Mouse (Mus musculus) spleen, adult 2 months (tissue): ENCODE results near the gene Atl3. TPM values are rescaled to one million over a fixed set of nuclear protein-coding genes. Genes with fewer than 3 reads are reported as not detected.

Experiments used
- DNase-seq, 2 experiments: peaks; one replicate each; pipeline versions ENCODE4 v3.0.0 to v3.0.0-alpha.2; 2012 to 2021; ENCODE audit warnings: low spot score in 2 of 2, low read depth in 1 of 2
- H3K27ac ChIP-seq: fragments of 200-500 bp; 2 replicates; pipeline ENCODE4 v1.5.1; 2012; ENCODE audit warnings: low read length, inconsistent platforms; ENCODE audit not compliant: insufficient read depth
- H3K27me3 ChIP-seq: fragments of 200-500 bp; 2 replicates; pipeline ENCODE4 v1.6.1; 2012; ENCODE audit warnings: mild to moderate bottlenecking, moderate library complexity, low read length, inconsistent platforms; ENCODE audit not compliant: control insufficient read depth, insufficient read depth
- H3K36me3 ChIP-seq: fragments of 200-500 bp; 2 replicates; pipeline ENCODE4 v1.6.1; 2012; ENCODE audit warnings: mild to moderate bottlenecking, low read length, inconsistent platforms; ENCODE audit not compliant: control insufficient read depth, insufficient read depth
- H3K4me1 ChIP-seq: fragments of 200-500 bp; 2 replicates; pipeline ENCODE4 v1.6.1; 2011; ENCODE audit warnings: inconsistent platforms; ENCODE audit not compliant: control insufficient read depth, insufficient read depth, insufficient read length
- H3K4me3 ChIP-seq: fragments of 200-500 bp; 2 replicates; pipeline ENCODE4 v1.5.1; 2011; ENCODE audit warnings: mild to moderate bottlenecking, inconsistent platforms; ENCODE audit not compliant: insufficient read depth, insufficient read length; ENCODE audit errors: extremely low read depth
- CTCF ChIP-seq: fragments of 200-500 bp; IDR thresholded peaks from 2 replicates; pipeline ENCODE4 v1.5.1; 2011; ENCODE audit warnings: mild to moderate bottlenecking, inconsistent platforms; ENCODE audit not compliant: insufficient read depth, insufficient read length, insufficient replicate concordance; ENCODE audit errors: extremely low read depth
- POLR2A ChIP-seq: fragments of 200-500 bp; IDR thresholded peaks from 2 replicates; pipeline ENCODE4 v1.6.1; 2011; ENCODE audit warnings: low read depth, low read length, inconsistent platforms
- WGBS: fragments of 180-500 bp; shearing (Covaris S2); methylation state at CpG from one replicate; pipeline ENCODE4 v1.1.7; 2018; 5-methylcytosine and 5-hydroxymethylcytosine counted together
- polyA plus RNA-seq: library from polyadenylated mRNA; depleted of rRNA; stranded (reverse); fragments of >200 nt; gene quantifications from 2 replicates; pipeline ENCODE4 v1.2.3, GENCODE M21; 2012

The Atl3 gene
- polyA plus RNA-seq, 1 experiment = 6.7 TPM

DNA sequence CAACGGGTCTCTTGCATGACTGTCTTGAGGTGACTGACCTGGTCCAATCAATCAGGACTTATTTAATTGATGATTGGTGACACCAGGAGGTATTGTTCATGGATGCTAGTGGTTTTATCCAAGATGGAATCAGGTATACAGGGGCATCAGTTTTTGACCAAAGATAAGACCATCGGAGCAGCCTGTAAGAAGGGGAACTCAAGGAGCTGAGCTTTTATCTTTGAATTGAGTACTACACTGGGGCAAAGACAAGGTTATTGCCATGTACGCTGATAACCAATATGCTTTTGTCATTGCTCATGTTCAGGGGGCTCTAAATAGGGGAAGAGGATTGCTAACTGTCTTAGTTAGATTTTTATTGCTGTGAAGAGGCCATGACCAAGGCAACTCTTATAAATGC is 55.1 kb downstream of the Atl3 start:
- Histone ChIP-seq H3K27me3 (no peaks in the 10 kb centered on the region), H3K4me1 (no peaks in the 10 kb centered on the region), H3K36me3 (no peaks in the 10 kb centered on the region), H3K4me3 (no peak overlapping the region), H3K27ac (no peak overlapping the region)
- WGBS = 90% methylated on average over 3 of the region's 3 CpGs
- DNase-seq = no peak
- TF ChIP-seq CTCF = no peak
- TF ChIP-seq POLR2A = no peak

DNA sequence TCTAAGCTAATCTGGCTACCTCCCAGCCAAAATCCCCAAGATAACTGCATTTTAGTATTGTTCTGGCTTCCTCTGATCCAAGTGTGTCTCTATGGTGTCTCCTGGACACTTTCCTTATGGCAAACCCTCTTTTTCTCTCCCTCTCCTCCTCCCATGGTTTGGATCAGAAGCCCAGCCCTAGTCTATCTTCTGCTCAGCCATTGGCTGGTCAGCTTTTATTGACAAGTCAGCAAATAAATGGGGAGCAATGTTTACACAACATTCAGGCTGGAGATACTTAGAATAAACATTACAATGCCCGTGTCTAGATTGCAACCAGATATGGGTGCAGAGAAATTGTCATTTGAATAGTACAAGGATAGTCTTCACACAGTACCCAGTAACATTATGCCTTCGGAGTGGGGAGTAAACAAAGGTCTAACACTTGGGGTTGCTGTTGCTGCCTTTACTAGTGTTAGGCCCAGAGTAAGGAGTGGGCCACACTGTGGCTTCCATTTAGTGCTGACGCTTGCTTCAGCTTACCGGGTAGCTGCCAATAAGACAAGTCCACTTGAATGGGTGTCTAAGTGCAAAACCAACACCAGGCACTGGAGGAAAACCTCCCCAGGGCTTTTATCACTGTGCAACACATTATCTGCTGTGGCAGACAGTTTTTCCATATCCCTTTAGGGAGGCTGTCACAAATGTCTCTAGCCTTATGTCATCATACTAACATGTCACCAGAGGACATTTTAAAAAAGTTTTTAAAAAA is 57.9 kb downstream of the Atl3 start:
- Histone ChIP-seq H3K4me3 (no peak overlapping the region), H3K27ac (peak overlapping the region; percentile 38; the same call in 1 of the 2 replicates), H3K4me1 (no peaks in the 10 kb centered on the region), H3K36me3 (no peaks in the 10 kb centered on the region), H3K27me3 (no peaks in the 10 kb centered on the region)
- WGBS = 74% methylated on average over 4 of the region's 4 CpGs
- no peak for TF ChIP-seq CTCF
- TF ChIP-seq POLR2A = no peak
- DNase-seq = no peak

DNA sequence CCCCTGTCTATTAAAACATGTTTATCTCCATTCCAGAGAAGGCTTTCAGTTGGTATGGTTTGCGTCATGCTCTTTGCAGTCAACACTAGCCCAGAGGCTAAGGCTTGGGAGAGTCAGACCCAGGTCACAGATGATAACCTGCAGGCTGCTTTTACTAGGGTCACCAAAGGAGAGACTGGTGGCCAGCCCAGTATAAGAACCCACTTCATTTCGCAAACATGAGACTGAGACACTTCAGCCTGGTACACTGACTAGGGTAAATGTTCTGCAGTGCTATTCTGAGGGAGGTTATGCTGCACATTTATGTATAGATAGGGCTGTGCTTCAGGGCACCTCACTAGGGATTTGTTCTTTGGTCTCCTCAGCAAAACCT is 58.4 kb downstream of the Atl3 start:
- Histone ChIP-seq H3K27ac (peak overlapping the region; percentile 14; the same call in 1 of the 2 replicates), H3K4me3 (no peak overlapping the region), H3K36me3 (no peaks in the 10 kb centered on the region), H3K27me3 (no peaks in the 10 kb centered on the region), H3K4me1 (no peaks in the 10 kb centered on the region)
- 86% methylated on average over 2 of the region's 2 CpGs for WGBS
- DNase-seq = no peak
- TF ChIP-seq POLR2A (no peak), CTCF (no peak)

DNA sequence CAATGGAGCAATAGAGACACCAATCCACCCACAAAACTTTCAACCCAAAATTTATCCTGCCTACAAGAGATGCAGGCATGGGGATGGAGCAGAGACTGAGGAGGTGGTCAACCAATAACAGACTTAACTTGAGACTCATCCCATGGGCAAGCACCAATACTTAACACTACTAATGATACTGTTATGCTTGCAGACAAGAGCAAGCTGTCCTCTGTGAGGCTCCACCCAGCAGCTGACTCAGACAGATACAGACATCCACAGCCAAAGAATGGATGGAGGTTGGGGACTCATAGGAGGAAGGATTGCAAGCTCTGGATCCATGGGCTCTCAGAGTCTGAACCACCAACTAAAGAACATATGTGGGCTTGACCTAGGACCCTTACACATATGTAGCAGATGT is 59.6 kb downstream of the Atl3 start:
- H3K4me3 ChIP-seq = no peak overlapping the region
- H3K27ac ChIP-seq = no peak overlapping the region
- no peaks in the 10 kb centered on the region for H3K4me1 ChIP-seq
- DNase-seq = no peak
- H3K27me3 ChIP-seq = no peaks in the 10 kb centered on the region
- H3K36me3 ChIP-seq = no peaks in the 10 kb centered on the region
- TF ChIP-seq CTCF (no peak), POLR2A (no peak)

DNA sequence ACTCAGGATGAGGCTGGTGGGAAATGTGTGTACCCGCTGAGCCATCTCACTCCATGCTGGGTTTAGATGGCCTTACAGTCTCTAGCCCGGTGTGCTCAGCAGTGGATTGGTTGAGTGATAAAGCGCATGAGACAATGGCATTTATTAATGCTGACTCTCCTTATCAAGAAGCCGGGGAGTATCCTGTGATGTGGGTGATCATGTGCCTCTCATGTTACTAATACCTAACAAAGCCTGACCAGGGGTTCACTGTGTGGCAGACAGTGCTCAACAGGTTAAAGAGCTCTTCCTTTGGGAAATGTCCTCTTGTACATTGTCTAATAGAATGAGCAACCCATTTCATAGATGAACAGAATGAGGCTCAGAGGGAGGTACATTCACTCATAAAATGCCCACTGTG is 61.0 kb downstream of the Atl3 start:
- Histone ChIP-seq H3K36me3 (no peaks in the 10 kb centered on the region), H3K27ac (no peak overlapping the region), H3K27me3 (no peaks in the 10 kb centered on the region), H3K4me1 (peaks cover 3% of the 10 kb centered on the region; the same call in 1 of the 2 replicates), H3K4me3 (no peak overlapping the region)
- WGBS = 83% methylated on average over 4 of the region's 4 CpGs
- TF ChIP-seq POLR2A (no peak), CTCF (no peak)
- DNase-seq = no peak

DNA sequence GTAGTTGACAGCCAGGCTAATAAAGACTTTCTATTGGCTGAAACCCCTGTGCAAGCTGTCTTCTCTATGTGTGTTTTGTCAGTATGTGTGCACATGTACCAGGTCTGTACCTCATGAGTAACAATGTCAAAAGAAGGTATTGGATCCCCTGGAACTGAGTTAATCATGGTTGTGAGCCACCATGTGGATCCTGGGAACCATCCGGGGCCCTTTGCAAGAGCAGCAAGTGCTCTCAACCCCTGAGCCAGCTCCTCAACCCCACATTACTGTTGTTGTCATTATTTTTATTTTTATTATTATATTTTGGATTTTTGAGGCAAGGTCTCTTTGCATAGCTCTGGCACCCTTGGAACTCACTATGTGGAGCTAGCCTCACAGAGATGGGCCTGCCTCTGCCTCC is 62.8 kb downstream of the Atl3 start:
- Histone ChIP-seq H3K4me1 (peaks cover 7% of the 10 kb centered on the region; the same call in 1 of the 2 replicates), H3K36me3 (no peaks in the 10 kb centered on the region), H3K27ac (no peak overlapping the region), H3K4me3 (no peak overlapping the region), H3K27me3 (no peaks in the 10 kb centered on the region)
- 97% methylated on average over 1 of the region's 1 CpGs for WGBS
- no peak for DNase-seq
- TF ChIP-seq POLR2A = no peak
- TF ChIP-seq CTCF = no peak

DNA sequence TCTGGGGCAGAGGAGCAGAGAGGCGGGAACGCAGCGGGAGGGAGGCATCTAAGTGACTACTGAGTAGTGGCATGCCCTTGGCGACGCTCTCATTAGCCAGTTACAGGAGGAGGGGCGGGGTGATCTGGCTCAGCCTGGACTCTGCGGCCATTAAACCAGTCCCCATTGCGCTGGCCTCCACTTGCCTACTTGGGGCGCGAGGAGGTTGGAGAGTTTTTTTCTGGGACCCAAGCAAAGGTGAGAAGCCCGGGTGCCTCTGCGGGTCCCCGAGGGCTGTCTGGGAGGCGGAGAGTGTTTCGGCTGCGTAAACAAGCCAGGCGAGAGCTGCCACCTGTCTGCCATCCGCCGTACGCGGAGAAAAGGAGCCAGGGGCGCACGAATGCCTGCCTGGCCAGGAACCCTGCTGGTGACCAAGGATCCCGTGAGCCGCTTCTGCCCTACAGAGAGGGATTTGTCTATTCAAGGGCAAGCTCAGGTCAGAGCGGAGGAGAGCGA is 63.5 kb downstream of the Atl3 start, which contains the start of gene Pla2g16:
Gene Pla2g16 (plus strand): TSS at position 132 of the 495 bp plus-strand sequence.
- peak within 1 kb of the TSS; percentile 71 for H3K4me3 ChIP-seq
- peak; percentile 24; the same call in 1 of the 2 replicates for TF ChIP-seq POLR2A
- no peak for TF ChIP-seq CTCF
- H3K4me1 ChIP-seq = peaks cover 10% of the 10 kb centered on the region; the same call in 1 of the 2 replicates
- H3K36me3 ChIP-seq = no peaks in the 10 kb centered on the region
- peak within 1 kb of the TSS; percentile 71 for H3K27ac ChIP-seq
- 1% methylated on average over 27 of the region's 27 CpGs for WGBS
- no peaks in the 10 kb centered on the region for H3K27me3 ChIP-seq
- peak; percentile 14 to 39 for DNase-seq
